In genomic region chr5:117355648-117356303, GRCm38 (mm10) we compare ENCODE assay signal across 8 mouse cellular contexts. TPM values are rescaled to one million over a fixed set of nuclear protein-coding genes. Genes with fewer than 3 reads are reported as not detected.
DNase-seq lines count a peak whose midpoint lies in the region; ATAC-seq and TF ChIP-seq lines count a peak whose summit lies in the region.

No protein-coding gene starts in this region.

- no peaks in the 10 kb centered on the region for H3K36me3 ChIP-seq in liver, adult 2 months (ENCODE audit: control insufficient read depth, insufficient read depth, low read length)
- no peaks in the 10 kb centered on the region for H3K36me3 ChIP-seq in forebrain, embryonic 13.5 days (ENCODE audit: poor library complexity, severe bottlenecking)
- H3K36me3 ChIP-seq in limb, embryonic 15.5 days: no peaks in the 10 kb centered on the region; the same call in 1 of the 2 replicates

- H3K79me2 ChIP-seq in liver, adult 2 months (ENCODE audit: control insufficient read depth, insufficient read depth, low read length): peaks cover 8% of the 10 kb centered on the region; the same call in 1 of the 2 replicates

- TF ChIP-seq CTCF in liver, adult 2 months (IDR thresholded peaks at IDR 0.05; ENCODE audit: low read depth, low read length): no peak

- H3K4me2 ChIP-seq in forebrain, embryonic 13.5 days: peak overlapping the region; percentile 87
- H3K4me2 ChIP-seq in limb, embryonic 15.5 days: peak overlapping the region; percentile 90; the same call in 1 of the 2 replicates

- H3K27me3 ChIP-seq in liver, adult 2 months (ENCODE audit: control insufficient read depth, insufficient read depth, low read length): no peaks in the 10 kb centered on the region
- no peaks in the 10 kb centered on the region for H3K27me3 ChIP-seq in forebrain, embryonic 13.5 days
- no peaks in the 10 kb centered on the region for H3K27me3 ChIP-seq in limb, embryonic 15.5 days

- WGBS in liver, adult 2 months: 54% methylated on average over 14 of the region's 14 CpGs
- WGBS in forebrain, embryonic 13.5 days: 53% methylated on average over 14 of the region's 14 CpGs
- 43% methylated on average over 14 of the region's 14 CpGs for WGBS in limb, embryonic 15.5 days

- no peak for TF ChIP-seq POLR2A in liver, adult 2 months (IDR thresholded peaks at IDR 0.05; ENCODE audit: extremely low read depth, insufficient read depth, low read length)

- H3K4me1 ChIP-seq in liver, adult 2 months (ENCODE audit: control insufficient read depth, insufficient read depth, low read length): peaks cover 17% of the 10 kb centered on the region
- peaks cover 46% of the 10 kb centered on the region for H3K4me1 ChIP-seq in forebrain, embryonic 13.5 days
- H3K4me1 ChIP-seq in limb, embryonic 15.5 days: peaks cover 31% of the 10 kb centered on the region

- no peak for ATAC-seq in forebrain, embryonic 13.5 days
- ATAC-seq in limb, embryonic 15.5 days (ENCODE audit: insufficient number of reproducible peaks, low FRiP score, low TSS enrichment, low read depth): no peak
- no peak for ATAC-seq in megakaryocyte-erythroid progenitor cell, adult 5-6 weeks (replicated peaks; ENCODE audit: low FRiP score, low TSS enrichment, poor library complexity, severe bottlenecking)

- peak overlapping the region; percentile 22 for H3K27ac ChIP-seq in liver, adult 2 months (replicated peaks; ENCODE audit: insufficient read depth, low read depth, low read length)
- no peak overlapping the region for H3K27ac ChIP-seq in forebrain, embryonic 13.5 days
- peak overlapping the region; percentile 90; the same call in 1 of the 2 replicates for H3K27ac ChIP-seq in limb, embryonic 15.5 days

- H3K9me3 ChIP-seq in forebrain, embryonic 13.5 days (replicated peaks): no peaks in the 10 kb centered on the region
- H3K9me3 ChIP-seq in limb, embryonic 15.5 days: no peaks in the 10 kb centered on the region

- no peak overlapping the region for H3K4me3 ChIP-seq in liver, adult 2 months (ENCODE audit: insufficient read depth, low read depth, low read length)
- H3K4me3 ChIP-seq in forebrain, embryonic 13.5 days: peak overlapping the region; percentile 98
- H3K4me3 ChIP-seq in limb, embryonic 15.5 days: peak overlapping the region; percentile 95; the same call in 1 of the 2 replicates

- 0 out of 2 replicates have a peak overlapping the region, but pooled peaks have one; percentile 10 for H3K9ac ChIP-seq in liver, adult 2 months (ENCODE audit: low read depth, low read length)
- no peak overlapping the region for H3K9ac ChIP-seq in forebrain, embryonic 13.5 days
- no peak overlapping the region for H3K9ac ChIP-seq in limb, embryonic 15.5 days

- DNase-seq in liver, adult 2 months (ENCODE audit: extremely low read depth, low read depth, low spot score): no peak
- DNase-seq in liver: no peak
- peak; percentile 40 for DNase-seq in retina, postnatal 1 day
- DNase-seq in cerebellum, postnatal 25 days: no peak
- DNase-seq in adrenal gland, adult 18-20 months (ENCODE audit: low spot score in 2 of 2): no peak

RNA-seq across cellular contexts. Expression of gene Wsb2, which starts 1.3 kb away (rescaled TPM):
- 27.9 and 41.8 TPM in 2 replicates for total RNA-seq in liver, adult 2 months (2014; rRNA removed)
- polyA plus RNA-seq in liver, adult 2 months (2012; rRNA removed): 70.9 and 87.9 TPM in 2 replicates
- polyA plus RNA-seq in forebrain, embryonic 13.5 days (2015; fragmentation: Nextera tagmentation; extraction: Ambion mirVana): 86.2 and 99.0 TPM in 2 replicates
- polyA plus RNA-seq in limb, embryonic 15.5 days (2015; fragmentation: Nextera tagmentation; extraction: Ambion mirVana): 66.9 and 74.6 TPM in 2 replicates
- total RNA-seq in adrenal gland, adult 18-20 months (2021): 100 to 1,000 TPM; 126 to 138 TPM
- total RNA-seq in megakaryocyte-erythroid progenitor cell, adult 5-6 weeks (2014; fragmentation: Nextera tagmentation): 18.1 and 23.1 TPM in 2 replicates
- total RNA-seq in megakaryocyte-erythroid progenitor cell, adult 5-6 weeks (2017): 18.9 and 87.8 TPM in 2 replicates

RNA-seq across cellular contexts. Expression of gene Rfc5, which starts 33.1 kb away (rescaled TPM):
- total RNA-seq in liver, adult 2 months (2014; rRNA removed): 6.1 and 10.7 TPM in 2 replicates
- polyA plus RNA-seq in liver, adult 2 months (2012; rRNA removed): 11.1 and 12.3 TPM in 2 replicates
- polyA plus RNA-seq in forebrain, embryonic 13.5 days (2015; fragmentation: Nextera tagmentation; extraction: Ambion mirVana): 68.3 and 90.8 TPM in 2 replicates
- polyA plus RNA-seq in limb, embryonic 15.5 days (2015; fragmentation: Nextera tagmentation; extraction: Ambion mirVana): 64.7 and 67.2 TPM in 2 replicates
- 1 to 10 TPM; 4.6 to 7.3 TPM for total RNA-seq in adrenal gland, adult 18-20 months (2021)
- 65.5 and 93.1 TPM in 2 replicates for total RNA-seq in megakaryocyte-erythroid progenitor cell, adult 5-6 weeks (2014; fragmentation: Nextera tagmentation)
- 50.7 and 58.1 TPM in 2 replicates for total RNA-seq in megakaryocyte-erythroid progenitor cell, adult 5-6 weeks (2017)

RNA-seq across cellular contexts. Expression of gene Vsig10, which starts 36.9 kb away (rescaled TPM):
- total RNA-seq in liver, adult 2 months (2014; rRNA removed): 1.5 and 1.8 TPM in 2 replicates
- polyA plus RNA-seq in liver, adult 2 months (2012; rRNA removed): 2.5 and 4.5 TPM in 2 replicates
- 0.98 and 2.6 TPM in 2 replicates for polyA plus RNA-seq in forebrain, embryonic 13.5 days (2015; fragmentation: Nextera tagmentation; extraction: Ambion mirVana)
- 10.2 and 11.7 TPM in 2 replicates for polyA plus RNA-seq in limb, embryonic 15.5 days (2015; fragmentation: Nextera tagmentation; extraction: Ambion mirVana)
- total RNA-seq in adrenal gland, adult 18-20 months (2021): 10 to 100 TPM; 11.3 to 16.2 TPM
- 1.6 and 2.5 TPM in 2 replicates for total RNA-seq in megakaryocyte-erythroid progenitor cell, adult 5-6 weeks (2014; fragmentation: Nextera tagmentation)
- 1.4 and 2.2 TPM in 2 replicates for total RNA-seq in megakaryocyte-erythroid progenitor cell, adult 5-6 weeks (2017)

RNA-seq across cellular contexts. Expression of gene Ksr2, which starts 58.0 kb away (rescaled TPM):
- total RNA-seq in liver, adult 2 months (2014; rRNA removed): 0.09 and 0.13 TPM in 2 replicates
- 0.05 and 0.06 TPM in 2 replicates for polyA plus RNA-seq in liver, adult 2 months (2012; rRNA removed)
- polyA plus RNA-seq in forebrain, embryonic 13.5 days (2015; fragmentation: Nextera tagmentation; extraction: Ambion mirVana): 2.5 and 3.2 TPM in 2 replicates
- 0.12 and 0.17 TPM in 2 replicates for polyA plus RNA-seq in limb, embryonic 15.5 days (2015; fragmentation: Nextera tagmentation; extraction: Ambion mirVana)
- 1 to 10 TPM; 4.3 to 4.5 TPM for total RNA-seq in adrenal gland, adult 18-20 months (2021)
- total RNA-seq in megakaryocyte-erythroid progenitor cell, adult 5-6 weeks (2014; fragmentation: Nextera tagmentation): 0.25 TPM in 1 of 2 replicates, not detected in the other
- total RNA-seq in megakaryocyte-erythroid progenitor cell, adult 5-6 weeks (2017): not detected in 2 replicates
